Mouse (Mus musculus) CD8-positive naive resting alpha-beta T cell, adult 2 months (primary cell): ENCODE data around the gene Zfp39.
A peak's percentile ranks its signal among the peaks of the same experiment; 100 is the strongest.

Experiments
- DNase-seq, 2 experiments: peaks; one replicate each; pipeline ENCODE4 v3.0.0; 2022; ENCODE audit warnings: low read depth in 2 of 2, low spot score in 2 of 2

Zfp39 gene

DNA sequence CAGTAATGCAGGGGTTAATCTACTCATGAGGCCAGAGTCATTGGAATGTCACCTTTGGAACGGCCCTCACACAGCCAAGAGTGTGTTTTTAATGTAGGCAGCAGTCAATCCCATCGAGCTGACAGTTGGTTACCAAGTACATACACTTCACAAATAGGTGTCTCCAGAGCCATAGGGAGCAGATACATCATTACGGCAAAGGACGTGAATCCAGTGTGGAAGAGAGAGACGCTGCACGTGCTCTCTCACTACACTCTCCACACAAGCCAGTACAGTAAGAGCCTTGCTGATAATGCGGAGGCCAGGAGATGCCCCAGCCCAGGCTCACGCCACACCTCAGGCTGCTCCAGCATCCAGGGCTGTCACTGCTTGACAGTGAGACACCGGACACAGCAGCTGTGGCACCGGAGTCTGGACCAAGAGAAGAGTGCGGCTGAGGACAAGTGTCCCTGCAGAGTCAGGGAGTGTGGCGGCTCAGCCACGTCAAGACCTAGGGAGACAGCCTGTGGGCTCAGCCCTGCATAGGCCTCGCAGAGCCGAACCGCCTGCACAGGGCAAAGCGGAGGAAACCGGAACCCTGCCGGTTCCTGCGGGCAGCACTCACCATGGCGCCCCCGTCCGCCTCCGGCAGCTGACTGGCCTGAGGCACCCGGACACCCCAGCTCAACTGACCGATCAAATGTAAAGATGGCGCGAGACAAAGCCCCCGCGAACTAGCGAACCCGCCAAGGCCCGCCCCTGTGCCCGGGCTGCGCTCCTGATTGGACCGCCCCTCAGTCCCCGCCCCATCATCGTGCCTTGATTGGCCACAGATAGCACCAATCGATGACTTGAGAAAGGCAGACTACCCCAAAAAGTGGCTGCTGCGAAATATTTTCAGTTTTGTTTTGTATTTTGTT lies at the start of gene Zfp39:
Zfp39 (minus strand) TSS at position 715 of the 899 bp plus-strand sequence.
- DNase-seq: peak; percentile 90 to 98

DNA sequence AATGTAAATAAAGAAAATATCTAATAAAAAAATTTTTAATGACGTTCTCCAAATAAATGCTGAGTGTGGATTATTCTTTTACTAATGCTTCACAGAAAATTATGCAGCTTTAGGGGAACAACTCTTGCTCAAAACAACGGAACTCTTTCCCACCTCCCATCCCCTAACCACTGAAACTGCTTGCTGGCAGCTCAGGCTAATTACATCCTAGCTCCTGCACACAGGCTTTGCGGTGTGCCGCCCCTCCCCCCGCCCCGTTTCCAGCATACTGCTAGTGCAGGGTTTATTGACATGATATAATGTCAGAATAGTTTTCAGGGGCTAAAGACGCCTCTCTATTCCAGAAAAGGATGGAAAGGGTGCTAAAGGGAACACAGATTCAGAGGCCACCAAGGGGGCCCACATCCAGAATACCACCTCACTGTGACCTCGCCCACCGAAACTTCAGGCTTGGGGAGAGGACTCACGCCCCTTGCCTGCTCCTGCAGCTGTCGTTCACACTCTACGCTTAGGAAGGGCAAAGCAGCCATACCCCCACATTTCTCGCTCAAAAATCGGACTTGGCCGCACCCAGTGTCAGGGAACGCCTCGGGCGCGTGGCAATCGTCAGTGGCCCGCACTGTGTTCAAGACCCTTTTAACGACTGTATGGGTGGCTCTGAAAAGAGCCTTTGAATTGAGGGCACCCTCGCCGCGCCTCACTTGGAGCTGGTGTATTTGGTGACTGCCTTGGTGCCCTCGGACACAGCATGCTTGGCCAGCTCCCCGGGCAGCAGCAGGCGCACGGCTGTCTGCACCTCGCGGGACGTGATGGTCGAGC lies 49.5 kb upstream of the Zfp39 start:
- no peak for DNase-seq

DNA sequence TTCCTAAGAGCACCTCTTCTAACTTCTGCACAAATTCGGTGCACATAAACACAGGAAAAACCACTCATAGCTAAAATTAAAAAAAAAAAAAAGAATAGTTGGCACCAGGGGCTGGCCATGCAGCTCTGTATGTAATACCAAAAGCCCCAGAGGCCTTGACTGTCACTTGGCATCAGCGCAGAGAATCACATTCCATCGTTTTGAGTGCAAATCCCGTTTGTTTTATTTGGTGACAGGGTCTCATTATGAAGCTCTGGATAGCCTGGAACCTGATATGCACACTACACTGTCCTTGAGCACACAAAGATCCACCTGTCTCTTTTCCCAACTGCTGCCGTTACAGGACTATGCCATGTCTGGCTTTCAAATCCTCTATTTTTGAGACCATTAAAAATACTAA lies 47.2 kb upstream of the Zfp39 start:
- no peak for DNase-seq

DNA sequence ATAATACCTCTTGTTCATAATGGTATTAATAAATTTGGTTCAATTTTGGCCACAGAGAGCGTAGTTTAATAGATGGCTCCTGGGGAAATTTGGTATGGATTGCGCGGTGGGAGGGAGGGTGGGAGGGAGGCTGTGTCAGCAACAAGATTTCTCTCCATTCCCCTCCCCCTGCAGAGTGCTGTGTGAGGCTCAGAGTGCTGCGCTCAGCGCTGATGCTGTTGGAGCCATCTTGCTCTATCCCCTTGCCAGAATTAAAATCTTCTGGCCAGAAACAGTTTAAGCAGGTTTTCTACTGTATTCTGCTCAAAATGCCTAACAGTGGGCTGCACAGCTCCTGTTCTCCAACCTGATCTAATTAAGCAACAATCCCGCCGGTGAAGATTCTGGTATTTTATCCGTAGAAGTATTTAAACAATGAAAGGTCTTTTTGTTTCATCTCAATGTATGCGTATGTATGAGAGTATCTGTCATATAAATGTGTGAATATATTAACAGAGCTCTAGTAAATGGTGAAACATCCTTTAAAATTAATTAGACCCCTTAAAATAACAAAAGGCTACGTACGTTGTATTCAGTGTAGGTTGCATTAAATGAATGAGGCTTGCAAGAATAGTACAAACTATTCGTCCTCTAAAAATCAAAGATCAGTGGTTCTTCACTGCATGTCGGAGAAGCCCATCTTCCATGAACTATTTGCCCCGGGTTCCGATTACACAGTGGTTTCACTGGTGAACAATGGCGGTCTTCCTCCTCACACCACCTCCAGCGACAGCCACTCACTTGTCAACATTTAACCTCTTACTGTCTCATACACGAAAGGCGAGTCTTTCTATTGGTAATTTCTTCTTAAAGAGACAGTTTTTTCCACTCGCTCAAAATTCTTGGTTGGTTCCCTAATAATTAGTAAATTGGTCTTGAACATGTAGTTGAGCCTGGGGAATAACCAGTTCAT lies 45.7 kb upstream of the Zfp39 start:
- no peak for DNase-seq

DNA sequence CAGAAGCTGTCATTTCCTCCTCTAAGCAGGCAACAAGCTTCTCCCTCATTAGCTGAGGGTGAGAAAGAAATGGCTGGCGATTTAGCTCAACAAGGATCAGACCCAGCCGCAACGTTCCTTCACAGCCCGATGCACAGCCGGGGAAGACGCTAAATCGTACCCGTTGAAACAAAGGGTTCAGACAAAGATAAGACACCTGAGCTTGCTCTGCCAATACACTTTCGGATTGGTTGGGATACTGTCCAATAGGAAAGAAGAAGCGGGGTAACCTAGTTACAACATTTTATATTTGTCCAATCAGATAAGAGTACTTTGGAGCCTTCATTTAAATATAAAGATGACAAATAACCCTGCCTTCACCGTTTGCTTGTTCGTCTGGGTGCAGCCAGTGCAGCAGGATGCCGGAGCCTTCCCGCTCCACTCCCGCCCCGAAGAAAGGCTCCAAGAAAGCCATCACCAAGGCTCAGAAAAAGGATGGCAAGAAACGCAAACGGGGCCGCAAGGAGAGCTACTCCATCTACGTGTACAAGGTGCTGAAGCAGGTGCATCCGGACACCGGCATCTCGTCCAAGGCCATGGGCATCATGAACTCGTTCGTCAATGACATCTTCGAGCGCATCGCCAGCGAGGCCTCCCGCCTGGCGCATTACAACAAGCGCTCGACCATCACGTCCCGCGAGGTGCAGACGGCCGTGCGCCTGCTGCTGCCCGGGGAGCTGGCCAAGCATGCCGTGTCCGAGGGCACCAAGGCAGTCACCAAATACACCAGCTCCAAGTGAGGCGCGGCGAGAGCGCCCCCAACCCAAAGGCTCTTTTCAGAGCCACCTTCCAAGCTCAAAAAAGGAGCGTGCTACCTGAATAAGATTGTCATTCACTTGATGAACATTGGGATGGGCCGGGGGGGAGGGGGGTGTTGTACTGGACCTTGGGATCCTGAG lies 44.8 kb upstream of the Zfp39 start, which contains the start of gene Hist3h2ba:
Hist3h2ba (plus strand) TSS at position 379 of the 938 bp plus-strand sequence.
- peak; percentile 30 to 57 for DNase-seq

DNA sequence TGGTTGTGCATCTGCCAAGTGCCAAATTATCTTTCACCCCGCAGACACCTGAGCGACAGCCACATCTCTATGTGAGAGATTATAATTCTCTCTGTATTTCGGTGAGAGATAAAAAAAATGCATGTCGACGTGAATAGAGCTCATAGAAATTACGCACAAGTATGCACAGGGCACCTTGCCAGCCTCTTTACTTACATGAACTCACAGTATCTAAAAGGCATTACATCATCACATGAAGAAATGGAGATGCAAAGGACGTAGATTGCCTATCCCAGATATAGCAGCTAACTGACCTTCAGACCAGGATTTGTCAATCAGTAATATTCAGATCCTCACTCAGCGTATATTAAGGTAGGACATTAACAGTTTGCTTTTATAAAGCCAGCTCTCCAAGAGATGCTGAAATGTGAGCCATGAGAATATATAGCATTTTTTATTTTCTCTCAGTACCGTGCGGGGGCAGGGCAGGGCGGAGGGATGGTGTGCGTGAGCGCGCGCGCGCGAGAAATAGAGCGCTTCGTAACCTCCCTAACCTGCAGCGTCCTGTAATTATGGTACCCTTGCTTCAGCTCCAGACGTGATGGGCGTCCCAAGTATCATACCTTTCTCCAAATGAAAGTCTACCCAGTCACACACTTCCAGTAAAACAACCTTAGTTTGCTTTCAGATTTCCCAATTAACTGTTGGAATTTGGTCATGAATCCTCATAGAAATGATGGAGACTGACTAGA lies 43.9 kb upstream of the Zfp39 start:
- peak in 1 of 2 experiments; percentile 31 for DNase-seq

DNA sequence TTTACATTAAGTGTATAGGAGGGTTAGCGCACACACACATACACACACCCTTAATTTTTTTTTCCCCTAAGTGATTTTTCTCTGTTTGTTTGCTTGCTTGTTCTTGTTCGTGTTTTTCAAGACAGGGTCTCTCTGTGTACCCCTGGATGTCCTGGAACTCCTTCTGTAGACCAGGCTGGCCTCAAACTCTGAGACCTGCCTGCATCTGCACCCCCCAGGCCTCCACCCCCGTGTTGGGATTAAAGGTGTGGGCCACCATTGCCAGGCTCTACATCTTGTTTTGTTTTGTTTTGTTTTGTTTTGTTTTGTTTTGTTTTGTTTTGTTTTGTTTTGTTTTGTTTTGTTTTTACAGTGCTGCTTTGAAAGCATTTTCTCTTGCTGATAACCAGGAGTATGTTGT lies 43.3 kb upstream of the Zfp39 start:
- DNase-seq: no peak

DNA sequence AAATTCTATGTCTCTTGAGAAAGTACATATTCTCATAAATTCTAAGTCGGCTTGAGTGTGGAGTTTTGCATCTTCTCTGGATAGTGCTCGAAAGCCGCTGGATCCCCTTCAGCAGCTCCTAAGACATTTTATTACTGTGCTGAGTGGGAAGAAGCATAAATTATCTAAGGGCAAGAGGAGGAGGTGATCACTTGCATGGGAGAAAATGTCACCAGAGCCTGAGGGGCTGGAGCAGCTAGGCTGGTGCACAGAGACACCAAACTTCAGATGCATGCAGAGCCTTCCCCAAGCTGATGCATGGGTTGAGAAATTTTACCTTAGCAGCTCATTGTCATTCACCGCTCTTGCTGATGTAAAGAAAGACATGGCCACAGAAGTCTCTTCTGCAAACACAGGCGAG lies 40.1 kb upstream of the Zfp39 start:
- DNase-seq: no peak

DNA sequence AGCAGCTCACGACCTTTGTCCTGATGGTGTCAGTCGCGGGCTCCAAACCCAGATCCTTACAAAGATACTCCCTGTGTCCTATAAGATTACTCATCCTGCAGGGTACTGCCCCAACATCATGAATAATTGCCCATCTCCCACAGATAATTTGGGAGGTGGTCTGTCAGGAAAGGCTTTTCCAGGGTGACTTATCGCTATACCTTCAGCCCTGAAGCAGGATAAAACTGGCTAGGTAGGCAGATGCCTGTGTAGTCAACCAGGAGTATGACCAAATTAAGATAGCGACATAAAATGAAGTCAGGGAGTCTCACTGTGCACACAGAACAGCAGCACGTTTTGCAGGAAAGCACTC lies 35.0 kb upstream of the Zfp39 start:
- no peak for DNase-seq

DNA sequence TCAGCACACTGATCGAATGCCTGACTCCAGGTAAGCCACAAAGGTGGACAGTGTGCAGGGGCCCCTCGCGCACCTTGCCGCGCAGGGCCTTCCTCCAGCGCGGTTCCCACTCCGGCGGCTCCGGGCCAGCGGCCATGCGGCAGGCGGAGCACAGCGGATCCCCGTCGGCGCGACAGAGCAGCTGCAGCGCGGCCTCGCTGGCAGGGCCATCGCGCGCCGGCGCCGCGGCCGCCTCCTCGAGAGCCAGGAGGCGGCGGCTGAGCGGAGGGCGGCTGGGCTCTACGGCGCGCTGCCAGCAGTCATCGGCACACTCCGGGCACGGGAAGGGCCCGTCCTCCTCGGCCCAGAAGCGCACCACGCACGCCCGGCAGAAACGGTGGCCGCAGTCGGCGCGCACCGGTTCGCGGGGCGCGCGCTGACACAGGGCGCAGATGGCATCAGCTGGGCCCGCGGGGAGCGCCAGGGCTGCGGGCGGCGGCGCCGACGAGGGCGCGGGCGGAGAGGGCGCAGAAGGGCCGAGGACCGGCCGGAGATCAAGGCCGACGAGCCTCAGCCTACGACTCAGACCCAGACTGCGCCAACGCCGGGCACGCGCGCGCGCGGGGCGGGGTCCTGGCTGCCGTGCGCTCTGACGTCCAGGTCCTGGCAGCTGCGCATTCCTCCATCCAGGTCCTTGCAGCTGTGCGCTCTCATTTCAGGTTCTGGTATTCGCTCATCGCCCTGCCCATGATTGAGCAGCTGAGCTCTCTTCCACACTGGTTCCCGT lies 34.5 kb upstream of the Zfp39 start, which contains the start of gene Rnf187:
Rnf187 (minus strand) TSS at position 595 of the 766 bp plus-strand sequence.
- DNase-seq: peak; percentile 74 to 87

DNA sequence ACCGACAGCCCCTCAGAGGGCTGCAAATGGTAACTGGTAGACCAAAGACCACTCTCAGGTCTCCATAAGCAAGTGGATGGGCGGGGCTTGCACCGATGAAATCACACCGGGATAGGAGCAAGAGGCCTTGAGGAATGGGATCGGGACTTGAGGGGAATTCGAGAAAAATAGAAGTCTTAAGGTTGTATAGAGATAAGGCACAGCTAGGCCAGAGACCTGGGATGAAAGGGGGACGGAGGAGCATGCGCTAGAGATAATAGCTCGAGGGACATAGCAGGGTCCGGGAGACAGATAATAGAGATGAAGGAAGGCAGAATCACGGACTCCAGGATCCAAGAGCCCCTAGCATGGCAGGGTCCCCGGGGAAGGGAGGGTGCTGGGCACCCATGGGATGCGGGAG lies 33.9 kb upstream of the Zfp39 start:
- no peak for DNase-seq

DNA sequence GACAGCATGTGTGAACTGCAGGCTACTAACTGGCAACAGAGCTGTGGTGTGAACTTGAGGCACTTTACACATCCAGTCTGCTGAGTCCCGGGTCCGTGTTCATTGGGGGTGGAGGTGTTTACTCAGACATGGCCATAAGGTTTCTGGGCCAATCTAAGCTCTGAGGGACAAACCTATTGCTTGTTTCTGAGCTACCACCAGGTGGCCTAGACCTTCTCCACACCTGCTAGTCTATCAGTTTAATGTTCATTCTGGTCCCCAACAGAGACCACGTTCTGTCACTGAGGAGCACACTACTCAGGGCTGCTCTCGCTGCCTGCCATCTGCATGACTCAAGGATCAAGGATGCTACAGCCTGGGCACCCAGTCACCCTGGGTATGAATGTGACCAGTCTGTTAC lies 27.6 kb upstream of the Zfp39 start:
- DNase-seq: no peak

DNA sequence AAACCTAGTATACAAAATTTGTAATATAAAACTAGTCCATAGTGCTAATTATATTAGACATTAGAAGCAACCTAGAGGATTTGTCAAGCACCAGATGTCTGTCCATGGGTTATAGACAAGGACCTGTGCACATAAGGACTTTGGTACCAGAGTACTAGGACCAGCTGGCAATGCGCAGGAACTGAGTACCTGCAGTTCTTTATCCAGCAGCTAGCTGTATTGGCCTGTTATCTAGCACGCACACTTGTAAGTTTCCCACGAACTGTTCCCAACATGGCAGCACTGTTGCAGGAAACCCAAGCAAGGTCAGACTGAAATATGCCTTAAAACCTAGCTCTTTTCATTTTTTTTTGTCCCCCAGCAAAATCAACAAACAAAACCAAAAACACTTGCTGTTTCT lies 26.2 kb upstream of the Zfp39 start:
- DNase-seq: no peak

DNA sequence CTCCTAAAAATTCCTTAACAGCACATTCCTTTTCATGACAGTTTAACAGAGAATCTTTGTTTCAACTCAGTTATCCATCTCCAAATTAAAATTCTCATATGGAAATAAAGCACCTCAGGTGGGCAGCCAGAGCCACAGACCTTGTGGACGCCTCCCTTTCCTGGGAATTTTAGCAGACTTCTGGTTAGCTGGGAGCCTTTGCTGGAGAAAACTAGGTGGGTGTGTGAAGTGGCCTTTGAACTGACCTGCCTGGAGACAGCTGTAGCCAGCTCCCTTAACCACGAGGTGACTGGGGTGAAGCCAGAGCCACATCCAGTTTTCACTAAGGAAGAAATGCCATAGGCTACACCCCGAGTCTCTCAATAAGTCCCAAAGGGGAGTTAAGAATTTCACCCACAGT lies 25.6 kb upstream of the Zfp39 start:
- DNase-seq: no peak

DNA sequence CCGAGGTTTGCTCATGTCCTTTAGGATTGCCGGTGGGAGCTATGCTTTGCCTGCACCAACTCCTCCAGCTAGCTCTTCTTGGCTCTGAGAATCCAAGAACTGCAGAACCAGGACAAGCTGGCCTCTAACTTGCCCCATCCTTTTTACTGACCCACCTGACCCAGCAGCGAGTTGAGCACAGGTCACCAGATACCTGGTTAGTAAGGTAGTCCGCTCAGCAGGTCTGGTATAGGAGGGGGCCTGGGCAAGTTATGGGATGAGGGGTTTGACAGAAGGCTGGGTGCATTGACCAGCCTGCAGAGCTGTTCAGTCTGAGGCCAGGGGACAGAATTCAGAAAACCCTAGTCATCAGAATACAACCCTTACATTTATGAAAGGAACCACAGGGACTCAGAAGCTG lies 25.0 kb upstream of the Zfp39 start:
- DNase-seq: no peak

DNA sequence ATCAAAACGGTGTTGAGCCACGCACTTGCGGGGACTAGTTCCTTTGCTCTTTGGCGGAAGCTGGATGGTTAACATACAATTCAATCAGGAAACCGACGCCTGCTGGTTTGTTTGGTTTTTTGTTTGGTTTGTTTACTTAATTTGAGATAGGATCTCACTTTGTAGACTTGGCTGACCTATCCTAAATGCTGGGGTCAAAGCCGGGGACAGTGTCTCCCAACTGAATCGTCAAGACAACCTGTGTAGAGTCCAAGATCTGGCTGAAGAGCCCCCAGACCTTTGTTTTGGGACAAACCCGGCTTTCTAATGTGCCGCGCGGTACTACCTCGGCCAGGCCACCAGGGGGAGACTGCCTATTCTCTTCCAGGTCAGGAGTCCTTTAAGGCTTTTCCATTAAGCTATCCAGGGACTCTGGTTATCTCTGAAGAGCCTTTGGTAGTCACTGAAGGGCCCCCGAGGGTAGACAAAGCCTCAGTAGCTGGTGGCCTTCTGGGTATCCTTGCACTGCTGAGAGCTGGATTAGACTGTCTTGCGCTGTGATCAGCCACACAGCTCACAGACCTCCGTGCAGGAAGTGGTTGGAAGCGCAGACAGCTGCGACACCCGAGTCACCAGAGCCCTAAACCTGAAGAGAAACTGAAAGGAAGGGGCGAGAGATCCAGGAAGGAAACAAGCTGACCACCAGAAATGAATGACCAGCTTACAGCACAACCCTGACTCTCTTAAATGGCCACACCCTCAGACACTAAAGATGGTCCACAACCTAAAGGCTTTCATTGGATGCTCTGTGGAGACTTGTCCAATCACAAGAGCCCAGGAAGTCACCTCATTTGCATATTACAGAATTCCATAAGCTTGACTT lies 24.0 kb upstream of the Zfp39 start:
- peak; percentile 66 to 77 for DNase-seq

DNA sequence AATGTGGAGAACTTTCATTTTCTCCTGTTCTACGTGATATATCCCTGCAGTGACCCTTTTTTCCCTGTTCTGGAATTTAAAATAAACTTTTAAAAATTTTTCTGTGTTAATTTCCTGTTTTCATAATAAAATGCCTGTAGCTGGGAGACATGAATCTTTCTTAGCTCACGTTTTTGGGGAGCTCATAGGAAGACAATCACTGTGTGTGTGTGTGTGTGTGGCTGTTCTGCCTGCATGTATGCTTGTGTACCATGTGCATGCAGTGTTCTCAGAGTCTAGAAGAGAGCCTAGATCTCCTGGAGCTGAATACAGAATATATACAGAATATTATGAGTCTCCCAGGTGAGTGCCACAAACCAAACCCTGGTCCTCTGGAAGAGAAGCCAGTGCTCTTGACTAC lies 23.0 kb upstream of the Zfp39 start:
- DNase-seq: no peak

DNA sequence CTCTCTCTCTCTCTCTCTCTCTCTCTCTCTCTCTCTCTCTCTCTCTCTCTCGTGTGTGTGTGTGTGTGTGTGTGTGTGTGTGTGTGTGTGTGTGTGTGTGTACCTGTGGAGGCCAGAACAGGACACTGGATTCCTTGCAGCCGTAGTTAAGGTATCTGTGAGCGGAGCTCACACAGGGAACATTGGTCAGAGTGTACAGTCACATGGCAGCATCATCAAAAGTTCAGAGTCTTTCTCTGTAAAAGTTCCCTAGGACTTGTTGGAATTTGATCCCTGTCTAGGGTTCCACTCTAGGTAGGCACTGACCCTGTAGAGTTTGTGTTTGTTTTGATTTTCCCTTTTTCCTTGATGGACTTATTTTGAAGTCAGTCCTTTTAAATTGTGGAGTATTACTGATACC lies 22.6 kb upstream of the Zfp39 start:
- DNase-seq: no peak
